Mouse (Mus musculus): ENCODE measurements around the gene Aatf. TPM values are rescaled to one million over a fixed set of nuclear protein-coding genes. Genes with fewer than 3 reads are reported as not detected.
A peak's percentile ranks its signal among the peaks of the same experiment; 100 is the strongest.

The Aatf gene
- total RNA-seq, 2 experiments from 2014 or later, result 60.7 to 220 TPM

- ATAC-seq (replicated peaks; ENCODE audit: low FRiP score, low TSS enrichment, poor library complexity, severe bottlenecking), result peak; percentile 34; the same call in 1 of the 2 replicates
Observed at GRCm38 (mm10) chr11:84473093-84473667, 40.1 kb downstream of the Aatf start.

DNA sequence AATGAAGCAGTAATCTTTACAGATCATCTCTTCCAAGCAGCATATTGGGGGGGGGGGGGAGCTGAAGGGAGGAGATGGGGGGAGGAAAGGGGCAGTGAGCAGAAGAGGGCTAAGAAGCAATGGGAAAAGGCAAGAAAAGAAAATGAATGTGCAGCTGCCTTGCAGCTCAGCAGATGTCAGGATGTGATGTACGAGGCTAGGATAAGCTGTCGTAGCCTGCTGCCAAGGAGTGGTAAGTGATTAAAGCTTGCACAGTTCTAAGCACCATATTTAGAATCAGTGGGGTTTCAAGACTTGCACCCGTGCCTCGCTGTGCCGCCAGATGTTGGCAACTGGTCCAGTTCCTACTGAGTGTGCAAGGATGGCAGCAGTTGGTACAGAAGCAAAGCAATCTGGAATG is 48.8 kb downstream of the Aatf start:
- no peak for ATAC-seq (replicated peaks; ENCODE audit: low FRiP score, low TSS enrichment, poor library complexity, severe bottlenecking)

- no peak for ATAC-seq (replicated peaks; ENCODE audit: low FRiP score, low TSS enrichment, poor library complexity, severe bottlenecking)
Observed at GRCm38 (mm10) chr11:84453901-84454300, 59.4 kb downstream of the Aatf start.

- ATAC-seq (replicated peaks; ENCODE audit: low FRiP score, low TSS enrichment, poor library complexity, severe bottlenecking), result no peak
Observed at GRCm38 (mm10) chr11:84442554-84443331, 70.6 kb downstream of the Aatf start.

GRCm38 (mm10) chr11:84440402-84440801 is 72.9 kb downstream of the Aatf start:
- peak; percentile 47; the same call in 1 of the 2 replicates for ATAC-seq (replicated peaks; ENCODE audit: low FRiP score, low TSS enrichment, poor library complexity, severe bottlenecking)

DNA sequence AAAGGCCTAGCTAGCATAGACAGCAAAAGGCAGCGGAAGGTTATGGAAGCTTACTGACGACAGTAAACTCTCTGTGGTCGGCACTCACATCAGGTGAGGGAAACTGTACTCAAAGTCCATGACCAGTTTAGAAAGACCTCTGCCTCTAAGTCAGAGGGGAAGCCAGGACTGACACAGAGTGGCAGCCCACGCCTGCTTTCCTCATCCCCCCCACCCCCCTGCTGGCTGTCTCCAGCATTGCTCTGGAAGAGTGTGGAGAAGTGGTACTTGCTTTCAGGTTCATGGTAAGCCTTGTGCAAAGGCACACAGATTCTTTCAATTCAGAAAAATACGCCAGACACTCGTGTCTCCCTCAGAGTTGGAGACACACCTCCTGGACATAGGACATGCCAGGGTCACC is 78.4 kb downstream of the Aatf start:
- peak; percentile 62; the same call in 1 of the 2 replicates for ATAC-seq (replicated peaks; ENCODE audit: low FRiP score, low TSS enrichment, poor library complexity, severe bottlenecking)

DNA sequence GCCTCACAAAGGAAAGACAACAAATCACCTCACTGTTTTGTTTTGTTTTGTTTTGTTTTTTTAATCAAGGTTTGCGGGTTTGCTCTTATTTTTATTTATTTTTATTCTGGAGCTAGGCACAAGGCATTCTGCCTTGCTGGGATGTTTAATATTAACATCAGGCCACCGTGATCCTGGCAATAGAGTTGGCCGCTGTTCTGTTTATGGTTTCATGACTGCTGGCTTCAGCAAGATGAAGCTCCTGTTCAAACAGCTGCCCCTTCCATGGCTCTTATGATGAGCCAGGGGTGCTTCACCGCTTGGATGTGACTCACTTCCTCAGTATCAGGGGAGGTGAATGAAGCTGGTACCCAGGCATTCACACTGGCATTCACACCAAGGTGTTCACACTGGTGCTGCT is 83.0 kb downstream of the Aatf start:
- no peak for ATAC-seq (replicated peaks; ENCODE audit: low FRiP score, low TSS enrichment, poor library complexity, severe bottlenecking)

DNA sequence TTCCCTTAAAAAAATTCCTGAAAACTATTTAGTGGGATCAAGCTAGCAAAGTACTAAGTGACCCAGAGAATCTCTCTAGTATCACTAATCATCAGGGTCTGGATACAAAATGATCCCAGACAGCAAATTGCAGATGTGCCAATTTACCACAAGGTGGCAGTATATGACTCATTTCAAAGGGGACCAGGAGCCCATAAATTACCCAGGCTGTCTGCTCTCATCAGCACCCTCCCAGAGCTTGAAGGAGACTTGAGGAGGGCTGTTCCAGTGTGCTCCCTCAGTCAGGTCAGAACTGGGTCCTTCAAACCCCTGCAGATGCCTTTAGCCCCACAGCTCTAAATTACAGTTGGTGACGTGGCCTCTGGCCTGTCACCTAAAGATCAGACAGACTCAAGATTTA is 83.7 kb downstream of the Aatf start:
- peak; percentile 69 for ATAC-seq (replicated peaks; ENCODE audit: low FRiP score, low TSS enrichment, poor library complexity, severe bottlenecking)

GRCm38 (mm10) chr11:84426633-84426998 is 86.7 kb downstream of the Aatf start:
- ATAC-seq (replicated peaks; ENCODE audit: low FRiP score, low TSS enrichment, poor library complexity, severe bottlenecking), result no peak

DNA sequence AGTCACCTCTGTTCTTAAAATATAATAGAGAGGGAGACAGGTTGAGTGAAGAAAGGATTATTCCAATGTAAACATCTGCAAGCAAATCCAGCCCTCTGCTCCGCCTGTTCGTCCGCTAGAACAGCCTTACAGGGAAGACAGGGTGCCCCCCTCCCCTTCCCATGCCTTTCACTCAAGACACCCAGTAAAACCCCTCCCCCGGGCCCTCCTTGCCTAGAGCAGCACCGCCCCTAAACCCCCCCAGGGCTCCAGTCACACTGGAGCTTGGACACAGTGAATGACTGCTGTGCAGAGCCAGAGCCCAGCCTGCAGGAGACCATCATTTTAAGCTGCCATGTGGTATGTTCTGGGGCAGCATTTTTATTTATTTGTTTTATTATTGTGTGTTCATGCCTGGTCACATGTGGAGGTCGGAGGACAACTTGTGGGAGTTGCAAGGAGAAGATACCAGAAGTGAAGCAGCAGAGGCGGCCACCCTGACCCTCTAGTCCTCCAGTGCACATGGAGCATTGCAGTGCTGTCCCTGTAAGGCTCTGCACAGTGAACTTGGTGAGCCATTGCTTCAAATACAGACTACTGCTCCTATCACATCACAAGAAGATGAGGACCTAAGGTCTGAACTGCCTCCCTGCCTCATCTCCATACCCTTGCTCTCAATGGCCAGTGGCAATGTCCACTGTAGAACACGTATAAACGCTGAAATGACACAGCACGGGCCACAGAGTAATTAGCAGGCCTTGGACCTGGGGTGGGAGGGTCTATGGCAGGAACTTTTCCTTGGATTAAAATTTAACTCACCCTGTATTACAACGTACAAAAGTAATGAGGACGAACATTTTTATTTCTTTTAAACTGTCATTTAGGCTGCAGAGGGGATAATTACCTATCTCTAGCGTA is 87.3 kb downstream of the Aatf start:
- no peak for ATAC-seq (replicated peaks; ENCODE audit: low FRiP score, low TSS enrichment, poor library complexity, severe bottlenecking)

DNA sequence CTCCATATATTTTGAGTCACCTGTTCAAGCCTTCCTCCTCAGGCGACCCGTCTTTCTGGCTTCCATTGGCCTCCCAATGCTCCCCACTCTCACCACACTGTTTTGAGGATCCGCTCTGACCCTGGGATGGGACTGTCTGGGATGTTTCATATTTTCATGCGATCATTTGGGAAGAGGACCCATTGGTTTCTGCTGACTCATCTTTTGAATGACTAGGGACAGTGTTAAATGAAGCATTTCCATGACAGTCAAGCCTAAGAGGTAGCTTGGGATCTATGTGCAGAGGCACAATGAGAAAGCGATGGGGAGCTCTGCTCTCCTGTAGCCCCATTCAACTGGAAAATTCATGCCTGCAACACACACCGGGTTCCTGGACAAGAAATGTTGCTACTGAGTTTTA is 92.5 kb downstream of the Aatf start:
- ATAC-seq (replicated peaks; ENCODE audit: low FRiP score, low TSS enrichment, poor library complexity, severe bottlenecking), result no peak

GRCm38 (mm10) chr11:84413111-84413510 is 100.2 kb downstream of the Aatf start:
- ATAC-seq (replicated peaks; ENCODE audit: low FRiP score, low TSS enrichment, poor library complexity, severe bottlenecking), result peak; percentile 59

DNA sequence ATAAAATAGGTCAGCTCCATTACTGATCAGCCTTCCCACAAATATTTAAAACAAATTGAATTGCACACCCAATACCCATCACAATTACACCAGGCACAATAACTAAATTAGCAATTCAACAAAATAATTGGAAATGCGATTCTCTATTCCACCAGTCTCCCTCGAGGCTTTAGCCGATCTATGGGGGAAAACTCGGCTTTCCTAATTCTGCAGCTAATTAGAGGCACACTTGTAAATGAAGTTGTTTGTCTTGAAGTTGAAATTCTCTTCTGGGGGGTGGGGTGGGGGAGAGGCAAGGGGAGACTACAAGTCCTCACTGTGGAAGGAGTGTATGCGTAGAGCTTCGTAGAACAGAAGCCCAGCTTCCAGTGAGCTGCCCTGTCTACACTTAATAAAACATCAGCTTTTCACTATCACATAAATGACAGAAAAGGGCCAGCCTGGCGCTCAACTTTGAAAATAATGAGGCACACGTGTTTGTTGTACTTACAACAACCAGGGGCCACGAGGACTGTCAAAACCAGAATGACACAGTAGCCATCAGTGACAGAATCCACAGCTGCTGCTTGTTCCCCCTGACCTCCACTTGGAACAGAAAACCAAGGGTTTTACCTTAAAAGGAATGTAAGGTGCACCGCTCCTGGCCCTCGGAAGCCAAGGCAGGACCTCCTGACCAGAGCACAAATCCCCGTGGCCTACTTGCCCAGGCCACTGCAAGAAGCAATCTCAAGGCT is 101.0 kb downstream of the Aatf start:
- ATAC-seq (replicated peaks; ENCODE audit: low FRiP score, low TSS enrichment, poor library complexity, severe bottlenecking), result no peak

DNA sequence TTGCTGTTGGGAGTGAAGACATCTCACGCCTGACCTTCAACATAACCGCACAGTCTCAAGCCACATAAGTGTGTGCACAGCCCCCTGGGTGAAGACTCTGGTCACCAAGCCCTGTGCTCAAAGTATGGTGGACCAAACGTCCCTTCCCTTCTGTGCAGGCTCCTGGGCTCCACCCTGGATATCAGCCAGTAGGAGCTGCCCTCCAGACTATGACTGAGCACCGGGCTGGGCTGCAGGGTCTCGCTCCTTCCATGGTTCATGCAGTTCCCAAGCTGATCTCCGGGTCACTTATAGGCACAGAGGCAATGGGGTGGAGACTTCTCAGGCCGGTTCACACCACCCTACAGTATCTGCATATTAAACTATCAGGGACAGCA is 101.7 kb downstream of the Aatf start:
- ATAC-seq (replicated peaks; ENCODE audit: low FRiP score, low TSS enrichment, poor library complexity, severe bottlenecking), result no peak

GRCm38 (mm10) chr11:84410879-84411641 is 102.3 kb downstream of the Aatf start:
- no peak for ATAC-seq (replicated peaks; ENCODE audit: low FRiP score, low TSS enrichment, poor library complexity, severe bottlenecking)

GRCm38 (mm10) chr11:84410383-84410782 is 102.9 kb downstream of the Aatf start:
- no peak for ATAC-seq (replicated peaks; ENCODE audit: low FRiP score, low TSS enrichment, poor library complexity, severe bottlenecking)

GRCm38 (mm10) chr11:84406733-84407132 is 106.6 kb downstream of the Aatf start:
- no peak for ATAC-seq (replicated peaks; ENCODE audit: low FRiP score, low TSS enrichment, poor library complexity, severe bottlenecking)

GRCm38 (mm10) chr11:84395010-84395409 is 118.3 kb downstream of the Aatf start:
- no peak for ATAC-seq (replicated peaks; ENCODE audit: low FRiP score, low TSS enrichment, poor library complexity, severe bottlenecking)

DNA sequence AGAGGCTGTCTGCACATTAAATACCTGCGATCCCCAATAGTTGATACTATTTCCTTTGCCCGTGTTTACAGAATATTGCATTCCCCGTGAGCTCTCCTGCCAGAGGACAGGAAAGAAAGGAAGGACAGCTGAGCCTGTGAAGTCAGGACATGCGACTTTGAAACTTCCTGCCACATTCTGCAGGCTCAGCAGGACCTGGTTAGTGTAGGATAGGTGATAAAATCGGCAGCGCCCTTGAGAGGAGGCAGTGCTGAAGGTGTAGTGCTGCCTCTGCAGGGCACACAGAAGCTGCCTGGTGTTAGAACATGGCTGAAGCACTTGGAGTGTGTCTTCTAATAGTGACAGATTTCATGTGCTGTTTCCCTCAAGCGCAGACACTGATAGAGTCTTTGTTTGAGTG is 119.8 kb downstream of the Aatf start:
- ATAC-seq (replicated peaks; ENCODE audit: low FRiP score, low TSS enrichment, poor library complexity, severe bottlenecking), result no peak
